Mouse (Mus musculus): ENCODE results near the gene Prrt2.

Gene Prrt2

DNA sequence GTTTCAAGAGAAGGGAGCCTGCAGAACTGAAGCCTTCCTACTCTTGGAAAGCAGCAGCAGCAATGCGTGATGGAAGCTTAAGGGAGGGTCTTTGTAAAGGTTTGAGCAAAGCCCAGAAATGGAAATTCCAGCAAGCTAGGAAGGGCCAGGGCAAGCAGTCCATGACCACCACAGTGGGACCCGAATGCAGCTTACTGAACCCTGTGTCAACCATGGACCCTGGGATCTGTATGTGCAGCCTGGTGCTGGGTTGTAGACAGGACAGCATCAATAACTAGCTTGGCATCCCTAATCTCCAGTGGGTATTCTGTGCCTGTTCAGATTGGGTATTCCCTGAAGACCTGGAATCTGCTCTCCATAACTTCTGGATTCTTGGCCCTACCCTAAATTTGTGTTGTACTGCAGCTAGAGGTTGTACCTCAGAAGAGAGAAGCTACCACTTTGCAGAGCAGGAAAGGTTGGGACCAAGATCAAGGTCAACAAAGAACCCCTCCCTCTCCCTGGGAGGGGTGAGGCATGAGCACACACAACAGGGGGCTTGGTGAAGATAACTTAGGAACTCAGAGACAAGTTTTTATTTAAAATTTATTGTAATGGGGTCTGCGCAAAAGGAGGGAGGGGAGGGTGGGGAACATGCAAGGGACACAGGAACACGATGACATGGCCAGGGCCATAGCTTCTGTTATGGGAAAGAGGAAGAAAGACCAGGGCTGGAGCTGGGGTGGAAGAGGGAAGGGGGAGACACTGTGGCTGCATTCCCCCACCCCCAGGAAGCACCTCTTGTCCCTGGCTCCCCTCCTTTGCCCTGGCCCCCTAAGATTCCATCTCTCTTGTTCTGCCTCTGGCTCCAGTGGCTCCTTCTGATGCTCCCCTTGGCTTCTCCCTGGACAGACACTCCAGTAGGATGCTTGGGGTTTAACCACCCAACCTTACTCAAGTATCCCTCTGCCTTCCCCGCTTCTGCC is 834 bp upstream of the Prrt2 start:
- in situ Hi-C loops (cut with MboI; ENCODE audit: low pct_unique_long_range_greater_than_20kb in 1 of 2, low sequenced_read_pairs in 2 of 2, unreplicated experiment in 1 of 2) = no loop called here

DNA sequence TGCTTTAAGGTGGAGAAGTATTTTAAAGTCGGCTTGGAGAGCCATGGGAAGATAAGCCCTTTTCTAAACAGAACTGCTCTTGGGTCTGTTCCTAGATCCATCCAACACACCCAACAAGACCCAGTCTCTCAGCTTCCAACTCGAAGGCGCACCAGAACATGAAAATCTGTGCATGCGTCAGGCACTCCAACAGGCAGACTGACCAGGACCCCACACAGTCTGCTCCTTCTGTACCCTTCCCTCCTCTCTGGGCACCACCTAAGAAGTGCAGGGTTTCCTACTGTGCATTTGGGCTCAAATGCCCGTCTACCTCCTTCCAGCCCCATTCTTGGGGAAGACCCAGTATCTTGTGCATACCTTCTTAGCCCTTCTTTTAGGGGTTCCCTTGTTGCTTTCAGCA is 520 bp downstream of the Prrt2 start:
- in situ Hi-C loops (cut with MboI; ENCODE audit: low pct_unique_long_range_greater_than_20kb in 1 of 2, low sequenced_read_pairs in 2 of 2, unreplicated experiment in 1 of 2) = no loop called here

DNA sequence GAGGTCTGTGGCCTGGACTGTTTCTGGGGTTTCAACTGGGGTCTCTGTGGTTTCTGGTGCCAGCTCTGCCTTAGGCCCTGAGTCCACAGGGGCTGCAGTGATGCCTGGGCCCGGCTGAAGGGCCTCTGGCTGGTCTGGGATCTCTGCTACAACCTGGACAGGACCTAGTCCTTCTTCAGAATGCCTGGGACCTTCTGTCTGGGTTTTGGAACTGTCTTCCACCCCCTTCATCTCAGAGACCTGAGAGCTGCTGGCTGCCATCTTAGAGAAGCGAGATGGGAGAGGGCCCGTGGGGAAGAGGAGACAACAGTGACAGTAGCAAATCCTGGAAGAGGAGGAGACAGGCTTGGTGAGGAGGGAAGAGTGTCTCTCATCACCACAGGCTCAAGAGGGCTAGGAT is 980 bp downstream of the Prrt2 start:
- in situ Hi-C loops (cut with MboI; ENCODE audit: low pct_unique_long_range_greater_than_20kb in 1 of 2, low sequenced_read_pairs in 2 of 2, unreplicated experiment in 1 of 2) = no loop called here

DNA sequence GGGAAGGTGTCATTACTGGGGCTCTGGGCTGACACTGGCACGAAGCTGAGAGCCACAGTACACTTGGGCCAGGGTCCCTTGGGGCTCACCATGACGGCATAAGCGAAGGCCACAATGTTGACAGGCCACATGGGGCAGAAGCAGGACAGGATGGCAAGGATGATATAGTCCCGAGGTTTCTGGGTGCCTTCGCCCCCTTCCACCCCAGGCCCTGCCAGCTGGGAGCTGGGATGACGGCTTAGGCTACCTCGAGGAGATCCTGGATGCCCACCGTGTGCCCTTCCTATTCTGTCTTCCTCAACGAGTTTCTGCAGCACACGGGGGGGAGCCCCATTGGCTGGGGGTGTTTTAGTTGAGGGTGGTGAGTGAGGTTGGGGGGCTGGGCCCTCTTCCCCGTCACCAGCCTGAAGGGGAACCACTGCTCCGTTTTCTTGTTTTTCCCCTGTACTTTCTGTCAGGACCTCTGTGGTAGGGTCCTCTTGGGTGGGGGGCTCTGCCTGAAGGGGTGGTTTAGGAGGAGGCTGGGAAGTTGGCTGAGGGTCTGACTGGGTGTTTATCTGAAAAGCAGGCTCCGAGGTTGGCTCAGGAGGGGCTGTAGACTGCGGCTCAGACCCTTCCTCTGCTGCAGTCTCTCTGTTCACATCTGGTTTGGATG is 1.6 kb downstream of the Prrt2 start:
- in situ Hi-C loops (cut with MboI; ENCODE audit: low pct_unique_long_range_greater_than_20kb in 1 of 2, low sequenced_read_pairs in 2 of 2, unreplicated experiment in 1 of 2) = no loop called here

DNA sequence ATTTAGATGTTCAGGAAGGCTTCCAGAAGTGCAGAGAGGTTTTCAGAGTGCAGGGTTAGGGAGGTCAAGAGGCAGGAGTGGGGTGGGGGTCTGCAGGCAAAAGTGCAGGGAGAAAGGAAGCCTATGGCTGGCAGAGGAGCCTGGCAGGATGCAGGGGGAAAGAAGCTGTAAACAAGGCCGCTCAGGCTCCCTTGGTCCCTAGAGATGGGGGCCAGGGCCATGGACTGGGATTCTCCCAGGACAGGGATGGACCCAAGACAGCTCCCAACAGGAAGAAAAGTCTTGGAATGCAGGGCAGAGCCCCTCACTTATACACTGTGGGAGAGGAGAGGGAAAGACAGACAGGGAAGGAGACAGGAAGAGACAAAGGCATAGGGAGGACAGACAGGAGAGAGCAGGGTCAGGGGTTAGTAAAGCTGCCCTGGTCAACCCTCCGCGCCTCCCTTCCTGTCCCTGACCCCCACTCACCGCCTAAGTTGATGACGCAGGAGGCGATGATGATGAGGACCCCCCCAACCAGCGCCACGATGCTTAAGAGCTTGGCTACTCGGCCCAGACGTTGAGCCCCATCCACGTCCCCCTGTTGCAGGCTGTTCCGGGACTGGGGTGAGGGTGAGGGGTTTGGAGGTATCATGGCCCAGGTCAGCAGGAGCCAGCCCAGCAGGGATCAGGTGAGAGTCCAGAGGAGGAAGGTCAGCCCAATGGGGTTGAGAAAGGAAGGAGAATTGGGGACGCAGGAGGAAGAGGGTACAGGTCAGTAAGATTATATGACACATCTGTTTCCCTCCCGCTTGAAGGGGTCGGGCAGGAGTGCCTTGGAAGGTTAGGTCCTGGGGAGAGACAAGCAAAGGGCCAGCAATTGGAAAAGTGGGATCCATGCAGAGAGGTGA is 2.4 kb downstream of the Prrt2 start:
- in situ Hi-C loops (cut with MboI; ENCODE audit: low pct_unique_long_range_greater_than_20kb in 1 of 2, low sequenced_read_pairs in 2 of 2, unreplicated experiment in 1 of 2) = no loop called here

DNA sequence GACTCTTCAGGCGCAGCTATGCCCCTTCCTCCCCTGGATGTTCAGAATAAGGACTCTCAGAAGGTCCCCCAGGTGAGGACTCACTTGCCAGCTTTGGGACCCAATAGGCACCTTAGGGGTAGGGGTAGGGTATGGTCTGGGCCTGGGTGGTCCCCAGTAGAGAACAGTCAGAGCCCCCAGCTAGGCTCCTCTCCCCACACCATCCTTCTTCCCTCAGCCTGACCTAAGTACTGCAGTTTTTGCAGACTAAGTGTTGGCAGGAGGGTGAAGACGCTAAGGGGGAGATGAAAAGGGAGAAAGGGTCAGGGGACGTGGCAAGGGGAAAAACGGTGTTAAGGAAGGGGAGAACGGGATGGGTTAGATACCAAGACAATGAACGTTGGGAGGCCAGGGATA is 3.1 kb downstream of the Prrt2 start:
- in situ Hi-C loops (cut with MboI; ENCODE audit: low pct_unique_long_range_greater_than_20kb in 1 of 2, low sequenced_read_pairs in 2 of 2, unreplicated experiment in 1 of 2) = no loop called here

DNA sequence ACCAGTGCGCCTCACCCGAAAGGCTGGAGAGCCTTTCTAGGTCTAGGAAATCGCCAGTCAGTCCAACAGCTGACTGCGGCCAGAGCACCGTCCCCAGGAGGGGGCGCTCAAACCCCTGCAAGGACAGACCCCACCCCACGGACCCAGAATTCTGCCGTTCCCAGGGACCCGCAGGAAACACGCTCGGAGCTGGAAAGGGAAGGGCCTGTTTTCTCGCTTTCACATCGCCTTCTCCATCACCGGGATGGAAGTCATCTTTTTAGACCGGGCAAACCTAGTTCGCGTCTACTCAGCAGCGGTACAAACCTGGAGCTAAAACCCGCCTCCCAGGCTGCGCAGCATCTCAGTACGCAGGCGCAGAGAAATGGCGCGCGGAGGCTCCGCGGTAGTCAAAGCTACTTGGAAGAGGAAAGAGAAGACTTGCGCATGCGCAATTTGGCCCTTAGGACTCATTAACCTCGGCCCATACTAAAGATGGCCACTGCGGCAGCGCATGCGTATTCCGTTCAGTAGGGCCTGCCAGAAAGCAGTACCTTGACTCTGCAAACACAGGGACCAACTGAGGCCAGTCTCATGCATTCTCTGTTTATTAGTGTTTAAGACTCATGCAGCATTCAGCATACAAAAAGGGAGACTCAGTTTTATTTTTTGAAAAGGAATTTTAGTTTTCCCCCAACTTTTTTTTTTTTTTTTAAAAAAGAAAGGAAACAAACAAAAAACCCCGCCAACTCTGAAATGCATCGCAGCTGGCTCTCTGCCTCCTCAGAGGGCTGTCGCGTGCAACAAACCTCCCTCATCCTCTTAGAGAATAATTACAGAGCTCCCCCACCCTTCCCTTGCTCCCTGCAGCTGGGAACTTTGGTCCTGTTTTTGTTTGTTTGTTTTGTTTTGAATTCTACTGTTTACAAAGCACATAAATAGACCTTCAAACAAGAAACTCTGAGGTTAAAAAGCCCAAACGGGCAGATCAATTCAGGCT is 3.8 kb downstream of the Prrt2 start, which contains the start of gene Pagr1a:
TSS of gene Pagr1a (minus strand) at position 382 of the 979 bp plus-strand sequence.
- in situ Hi-C loops (cut with MboI; ENCODE audit: low pct_unique_long_range_greater_than_20kb in 1 of 2, low sequenced_read_pairs in 2 of 2, unreplicated experiment in 1 of 2) = no loop called here

DNA sequence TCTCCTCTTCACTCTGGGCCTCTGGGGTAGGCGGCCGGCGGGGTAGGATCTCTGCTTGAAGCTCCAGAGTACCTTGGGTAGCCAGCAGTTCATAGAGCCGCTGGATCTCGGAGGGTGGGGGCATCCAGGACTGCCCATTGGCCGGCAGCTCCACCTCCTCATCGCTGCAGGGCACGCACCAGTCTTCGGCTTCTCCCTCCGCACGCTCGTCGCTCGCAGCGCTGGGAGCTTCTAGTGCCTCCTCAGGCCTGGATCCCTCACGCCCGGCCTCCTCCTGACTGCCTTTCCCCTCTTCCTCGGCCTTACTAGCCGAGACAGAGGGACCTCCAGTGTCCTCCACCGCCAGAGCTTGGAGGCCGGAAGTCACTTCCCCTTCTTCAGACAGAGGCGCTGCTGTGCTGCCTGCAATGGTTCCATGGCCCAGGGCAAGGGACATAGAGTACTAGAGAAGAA is 4.5 kb downstream of the Prrt2 start:
- in situ Hi-C loops (cut with MboI; ENCODE audit: low pct_unique_long_range_greater_than_20kb in 1 of 2, low sequenced_read_pairs in 2 of 2, unreplicated experiment in 1 of 2) = no loop called here

DNA sequence TGATC is 4.7 kb downstream of the Prrt2 start, which contains the start of gene Pagr1b:
TSS of gene Pagr1b (minus strand) at position 4 of the 5 bp plus-strand sequence.
- in situ Hi-C loops (cut with MboI; ENCODE audit: low pct_unique_long_range_greater_than_20kb in 1 of 2, low sequenced_read_pairs in 2 of 2, unreplicated experiment in 1 of 2) = no loop called here

DNA sequence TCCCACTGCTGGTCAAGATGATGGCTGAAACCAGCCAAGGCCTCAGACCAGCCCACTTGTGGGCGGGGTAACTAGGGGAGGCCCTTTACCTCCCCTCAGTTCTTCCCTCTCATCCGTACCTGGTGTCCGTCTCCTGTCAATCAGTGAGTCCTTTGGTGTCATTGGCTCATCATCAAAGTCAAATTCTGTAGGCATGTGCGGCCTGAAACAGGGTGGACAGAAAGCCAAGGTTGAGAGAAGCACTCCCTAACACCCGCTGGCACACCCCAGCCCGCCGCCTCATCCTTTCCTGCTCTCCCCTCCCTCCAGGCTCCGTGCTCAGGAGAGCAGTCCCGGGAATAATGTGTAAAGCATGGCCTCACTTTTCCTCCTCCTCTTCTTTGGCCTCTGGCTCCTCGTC is 4.9 kb downstream of the Prrt2 start:
- in situ Hi-C loops (cut with MboI; ENCODE audit: low pct_unique_long_range_greater_than_20kb in 1 of 2, low sequenced_read_pairs in 2 of 2, unreplicated experiment in 1 of 2) = no loop called here

DNA sequence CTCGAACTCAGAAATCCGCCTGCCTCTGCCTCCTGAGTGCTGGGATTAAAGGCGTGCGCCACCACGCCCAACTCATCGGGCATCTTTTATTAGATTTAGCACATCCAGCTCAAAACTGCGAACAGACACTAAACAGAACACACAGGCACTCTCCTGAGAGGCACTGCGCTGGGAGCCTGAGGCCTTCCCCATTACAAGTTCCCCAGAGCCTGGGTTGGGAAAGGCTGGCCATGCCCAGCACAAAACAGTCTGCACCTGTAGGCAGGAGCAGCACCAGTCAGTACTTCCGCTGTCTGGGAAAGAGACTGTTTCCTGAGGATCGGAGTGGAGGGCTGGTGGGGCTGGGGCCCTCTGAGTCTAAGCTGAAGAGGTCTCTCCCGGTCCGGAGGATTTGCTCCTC is 6.0 kb downstream of the Prrt2 start:
- in situ Hi-C loops (cut with MboI; ENCODE audit: low pct_unique_long_range_greater_than_20kb in 1 of 2, low sequenced_read_pairs in 2 of 2, unreplicated experiment in 1 of 2) = no loop called here

DNA sequence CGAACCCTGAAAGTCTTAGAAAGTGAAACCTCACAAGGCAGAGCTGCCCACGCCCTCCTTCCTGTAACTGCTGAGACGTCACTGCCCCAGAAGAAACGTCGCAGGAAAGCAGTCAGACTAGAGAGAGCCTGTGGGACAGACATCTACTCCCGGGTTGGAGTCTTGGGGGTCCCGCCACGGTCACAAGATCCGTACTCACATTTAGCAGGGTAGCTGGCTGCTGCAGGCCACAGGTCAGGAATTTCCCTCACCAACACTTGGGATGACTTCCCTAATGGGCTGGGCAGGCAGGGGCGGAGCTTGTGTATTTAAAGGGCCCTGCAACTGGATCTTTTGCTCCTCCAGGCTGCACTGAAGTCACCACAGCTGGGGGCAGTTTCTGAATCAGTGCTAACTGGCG is 6.7 kb downstream of the Prrt2 start, which contains the start of gene Mvp:
TSS of gene Mvp (minus strand) at position 302 of the 400 bp plus-strand sequence.
- in situ Hi-C loops (cut with MboI; ENCODE audit: low pct_unique_long_range_greater_than_20kb in 1 of 2, low sequenced_read_pairs in 2 of 2, unreplicated experiment in 1 of 2) = no loop called here

DNA sequence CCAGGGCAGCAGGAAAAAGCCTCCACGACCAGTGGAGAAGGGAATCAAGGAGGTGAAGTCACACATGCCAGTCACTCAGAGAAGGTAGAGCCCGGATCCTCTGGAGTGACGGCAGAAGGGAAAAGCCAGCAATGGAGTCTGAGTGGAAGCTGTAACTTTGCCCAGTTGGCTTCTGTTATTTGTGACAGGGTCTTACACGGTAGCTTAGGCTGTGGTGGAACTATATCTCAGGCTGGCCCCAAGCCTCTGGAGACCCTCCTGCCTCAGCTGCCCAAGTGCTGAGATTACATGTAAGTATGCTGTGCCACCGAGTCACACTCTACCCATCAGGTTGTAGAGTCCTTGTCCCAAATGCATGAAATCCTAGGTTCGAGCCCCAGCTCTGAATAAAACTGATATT is 7.6 kb downstream of the Prrt2 start:
- in situ Hi-C loops (cut with MboI; ENCODE audit: low pct_unique_long_range_greater_than_20kb in 1 of 2, low sequenced_read_pairs in 2 of 2, unreplicated experiment in 1 of 2) = no loop called here

DNA sequence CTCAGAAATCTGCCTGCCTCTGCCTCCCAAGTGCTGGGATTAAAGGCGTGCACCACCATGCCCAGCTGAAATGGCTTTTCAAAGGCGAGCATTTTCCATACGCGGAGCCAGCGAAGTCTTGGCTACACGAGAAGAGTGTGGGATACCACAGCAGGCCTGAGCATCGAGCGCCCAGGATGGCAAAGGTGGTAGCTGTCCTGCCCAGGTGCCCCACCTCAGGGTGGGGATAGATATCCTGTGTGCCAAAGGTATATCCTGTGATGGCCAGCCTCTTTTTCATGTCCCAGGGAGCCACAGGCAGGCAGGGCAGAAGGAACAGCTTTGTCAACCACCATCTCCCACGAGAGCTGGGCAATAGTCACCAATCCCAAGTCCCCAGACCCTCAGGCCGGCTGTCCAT is 8.2 kb downstream of the Prrt2 start:
- in situ Hi-C loops (cut with MboI; ENCODE audit: low pct_unique_long_range_greater_than_20kb in 1 of 2, low sequenced_read_pairs in 2 of 2, unreplicated experiment in 1 of 2) = no loop called here

DNA sequence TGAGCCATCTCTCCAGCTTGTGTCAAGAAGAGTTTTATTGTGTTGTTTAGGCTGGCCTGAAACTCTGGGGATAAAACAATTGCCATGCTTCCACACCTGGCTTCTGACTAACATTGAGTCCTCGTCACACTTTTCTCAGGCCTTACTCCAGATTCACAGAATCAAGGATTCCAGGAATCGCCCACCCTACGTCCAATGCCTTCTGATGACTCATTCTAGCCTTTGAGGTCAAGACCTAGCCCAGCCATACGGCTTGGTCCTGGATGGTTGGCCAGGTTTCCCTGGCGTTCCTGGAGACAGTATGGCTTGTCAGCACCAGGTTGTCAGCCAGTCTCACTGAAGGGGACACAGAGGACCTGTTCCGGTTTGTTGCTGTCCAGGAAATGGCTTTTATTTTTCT is 8.6 kb downstream of the Prrt2 start:
- in situ Hi-C loops (cut with MboI; ENCODE audit: low pct_unique_long_range_greater_than_20kb in 1 of 2, low sequenced_read_pairs in 2 of 2, unreplicated experiment in 1 of 2) = no loop called here

DNA sequence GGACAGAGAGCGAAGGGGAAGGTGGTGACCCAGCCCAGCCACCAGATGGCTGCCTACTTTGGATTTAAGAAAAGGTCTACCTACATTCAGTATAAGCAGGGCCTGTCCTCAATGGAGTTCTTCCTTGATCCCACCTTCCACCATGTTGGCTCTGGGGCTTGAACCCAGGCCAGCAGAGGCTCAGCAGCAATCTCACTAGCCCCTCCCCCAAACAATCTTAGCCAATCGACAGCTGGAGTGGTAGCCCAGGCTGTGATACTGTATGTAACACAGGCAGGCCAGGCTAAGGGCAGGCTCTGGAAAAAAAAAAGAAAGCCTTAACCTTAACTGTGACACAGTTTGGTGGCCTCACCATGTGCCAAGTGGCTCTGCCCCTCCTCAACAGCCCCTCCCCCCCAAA is 9.3 kb downstream of the Prrt2 start:
- in situ Hi-C loops (cut with MboI; ENCODE audit: low pct_unique_long_range_greater_than_20kb in 1 of 2, low sequenced_read_pairs in 2 of 2, unreplicated experiment in 1 of 2) = no loop called here

DNA sequence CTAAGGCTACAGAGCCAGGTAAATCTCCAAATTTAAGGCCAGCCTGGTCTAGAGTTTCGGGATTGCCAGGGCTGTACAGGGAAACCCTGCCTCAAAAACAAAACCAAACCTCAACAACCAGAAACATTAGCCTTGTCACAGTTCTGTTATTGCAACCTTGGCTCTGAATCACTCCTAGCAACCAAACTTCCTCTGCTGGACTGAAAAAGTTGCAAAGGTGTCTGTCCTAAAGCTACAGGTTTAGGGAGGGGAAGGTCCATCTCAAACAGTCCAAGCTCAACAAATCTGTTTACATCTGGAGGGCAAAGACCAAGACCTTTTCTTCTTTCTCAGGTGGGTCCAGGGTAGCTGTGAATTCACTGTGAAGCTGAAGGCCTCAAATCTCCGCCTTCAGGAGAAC is 10.0 kb downstream of the Prrt2 start:
- in situ Hi-C loops (cut with MboI; ENCODE audit: low pct_unique_long_range_greater_than_20kb in 1 of 2, low sequenced_read_pairs in 2 of 2, unreplicated experiment in 1 of 2) = no loop called here

DNA sequence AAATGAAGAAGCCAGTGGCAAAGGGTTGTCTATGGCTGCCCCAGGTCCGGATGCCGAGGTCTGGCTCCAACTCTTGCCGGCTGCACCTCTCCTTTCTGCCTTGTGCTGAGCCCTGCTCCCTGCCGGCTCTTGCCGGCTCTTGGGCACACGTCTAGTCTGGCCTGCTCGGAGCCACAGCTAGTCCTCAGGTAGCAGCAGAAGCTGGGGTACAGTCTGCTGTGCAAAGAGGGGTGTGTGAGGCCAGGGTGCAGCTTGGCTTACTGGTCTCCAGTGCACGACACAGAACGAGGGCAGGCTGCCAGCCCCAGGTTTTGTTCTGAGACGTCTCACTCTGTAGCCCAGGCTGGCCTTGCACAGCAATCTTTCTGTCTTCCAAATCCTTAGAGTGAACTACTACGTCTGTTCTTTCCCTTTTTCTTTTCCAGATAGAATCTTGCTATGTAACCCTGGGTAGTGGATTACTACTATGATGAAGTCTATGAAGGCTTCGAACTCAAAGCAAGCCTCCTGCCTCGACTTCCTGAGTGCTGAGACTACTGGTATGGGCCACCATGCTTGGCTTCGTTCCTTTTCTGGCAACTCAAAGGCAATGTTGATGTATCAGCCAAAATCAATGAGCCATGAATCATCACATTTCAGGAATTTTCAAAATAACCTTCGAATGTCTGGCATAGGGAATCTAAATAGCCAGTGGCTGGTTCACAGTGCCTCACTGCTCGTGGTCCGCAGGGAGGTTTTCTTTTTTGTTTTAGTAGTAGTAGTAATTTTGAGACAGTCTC is 11.5 kb downstream of the Prrt2 start:
- in situ Hi-C loops (cut with MboI; ENCODE audit: low pct_unique_long_range_greater_than_20kb in 1 of 2, low sequenced_read_pairs in 2 of 2, unreplicated experiment in 1 of 2) = no loop called here
